Mouse (Mus musculus): ENCODE results near the gene Mfap5. TPM values are rescaled to one million over a fixed set of nuclear protein-coding genes. Genes with fewer than 3 reads are reported as not detected.
"Not testable (repeated sequence)": the region's sequence is repeated elsewhere in the genome, so short reads cannot be mapped to it uniquely, and the experiment has no call there.

The Mfap5 gene
- 0.55 and 2.5 TPM in 2 replicates for polyA plus RNA-seq (2015; fragmentation: Nextera tagmentation; extraction: Ambion mirVana)

DNA sequence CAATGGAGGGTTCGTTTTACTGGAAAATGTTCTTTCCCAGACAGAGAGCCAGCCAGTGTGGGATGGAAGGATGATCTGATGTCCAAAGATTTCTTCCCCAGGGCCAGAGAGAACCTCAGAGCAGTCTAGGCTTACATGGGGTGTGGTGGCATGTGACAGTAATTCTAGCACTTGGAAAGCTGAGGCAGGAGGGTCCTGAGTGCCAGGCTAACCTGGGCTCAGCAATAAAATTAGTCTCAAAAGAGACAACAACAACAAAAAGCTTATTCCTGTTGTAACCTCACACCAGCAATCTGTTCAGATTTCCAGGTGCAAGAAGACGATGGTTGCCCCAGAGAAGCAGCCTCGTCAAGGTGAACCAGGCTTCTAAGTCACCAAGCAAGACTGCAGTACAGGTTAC lies at the start of gene Mfap5:
TSS of gene Mfap5 (plus strand) at position 301 of the 400 bp plus-strand sequence.
- ATAC-seq (no peak), DNase-seq (no peak)
- Histone ChIP-seq H3K27me3 (ENCODE audit: insufficient read depth, low read length) (no peaks in the 10 kb centered on the region), H3K9ac (replicated peaks) (no peak within 1 kb of the TSS), H3K36me3 (replicated peaks; ENCODE audit: insufficient read depth, low read length) (no peaks in the 10 kb centered on the region), H3K9me3 (ENCODE audit: low read length) (no peaks in the 10 kb centered on the region), H3K4me3 (ENCODE audit: low read depth, low read length) (no peak within 1 kb of the TSS), H3K4me1 (ENCODE audit: insufficient read depth) (no peaks in the 10 kb centered on the region), H3K27ac (ENCODE audit: low read depth) (no peak within 1 kb of the TSS), H3K4me2 (ENCODE audit: low read depth, low read length) (no peak within 1 kb of the TSS)
- TF ChIP-seq EP300 (IDR thresholded peaks at IDR 0.05; ENCODE audit: low read depth) (no peak), CTCF (IDR thresholded peaks at IDR 0.05; ENCODE audit: low read depth) (no peak)
- 81% methylated on average over 3 of the region's 3 CpGs for WGBS (ENCODE audit: insufficient replicate concordance)

GRCm38 (mm10) chr6:122458946-122459693 lies 46.5 kb upstream of the Mfap5 start:
- Histone ChIP-seq H3K27me3 (ENCODE audit: insufficient read depth, low read length) (no peaks in the 10 kb centered on the region), H3K4me2 (ENCODE audit: low read depth, low read length) (no peak overlapping the region), H3K9me3 (ENCODE audit: low read length) (no peaks in the 10 kb centered on the region), H3K4me3 (ENCODE audit: low read depth, low read length) (no peak overlapping the region), H3K4me1 (ENCODE audit: insufficient read depth) (no peaks in the 10 kb centered on the region), H3K27ac (ENCODE audit: low read depth) (no peak overlapping the region), H3K9ac (replicated peaks) (no peak overlapping the region), H3K36me3 (replicated peaks; ENCODE audit: insufficient read depth, low read length) (no peaks in the 10 kb centered on the region)
- DNase-seq (no peak), ATAC-seq (peak; percentile 41; the same call in 1 of the 2 replicates)
- TF ChIP-seq EP300 (IDR thresholded peaks at IDR 0.05; ENCODE audit: low read depth) (no peak), CTCF (IDR thresholded peaks at IDR 0.05; ENCODE audit: low read depth) (no peak)
- WGBS (ENCODE audit: insufficient replicate concordance): 75% methylated on average over 8 of the region's 8 CpGs

- no peak for TF ChIP-seq EP300 (IDR thresholded peaks at IDR 0.05; ENCODE audit: low read depth)
- no peak for TF ChIP-seq CTCF (IDR thresholded peaks at IDR 0.05; ENCODE audit: low read depth)
- WGBS (ENCODE audit: insufficient replicate concordance): 77% methylated on average over 3 of the region's 3 CpGs
- Histone ChIP-seq H3K36me3 (replicated peaks; ENCODE audit: insufficient read depth, low read length) (no peaks in the 10 kb centered on the region), H3K4me2 (ENCODE audit: low read depth, low read length) (no peak overlapping the region), H3K27me3 (ENCODE audit: insufficient read depth, low read length) (no peaks in the 10 kb centered on the region), H3K27ac (ENCODE audit: low read depth) (no peak overlapping the region), H3K9me3 (ENCODE audit: low read length) (no peaks in the 10 kb centered on the region), H3K9ac (replicated peaks) (no peak overlapping the region), H3K4me3 (ENCODE audit: low read depth, low read length) (no peak overlapping the region), H3K4me1 (ENCODE audit: insufficient read depth) (no peaks in the 10 kb centered on the region)
- no peak for DNase-seq
- no peak for ATAC-seq
Observed at GRCm38 (mm10) chr6:122466092-122466713, 39.4 kb upstream of the Mfap5 start.

GRCm38 (mm10) chr6:122469030-122469640 lies 36.5 kb upstream of the Mfap5 start:
- H3K27ac ChIP-seq (ENCODE audit: low read depth): no peak overlapping the region
- 83% methylated on average over 15 of the region's 15 CpGs for WGBS (ENCODE audit: insufficient replicate concordance)
- DNase-seq: no peak
- TF ChIP-seq EP300 (IDR thresholded peaks at IDR 0.05; ENCODE audit: low read depth) (no peak), CTCF (IDR thresholded peaks at IDR 0.05; ENCODE audit: low read depth) (no peak)
- H3K4me1 ChIP-seq (ENCODE audit: insufficient read depth): no peaks in the 10 kb centered on the region
- no peak overlapping the region for H3K4me3 ChIP-seq (ENCODE audit: low read depth, low read length)
- H3K9me3 ChIP-seq (ENCODE audit: low read length): no peaks in the 10 kb centered on the region
- no peak overlapping the region for H3K9ac ChIP-seq (replicated peaks)
- no peak overlapping the region for H3K4me2 ChIP-seq (ENCODE audit: low read depth, low read length)
- ATAC-seq: no peak
- H3K27me3 ChIP-seq (ENCODE audit: insufficient read depth, low read length): no peaks in the 10 kb centered on the region
- H3K36me3 ChIP-seq (replicated peaks; ENCODE audit: insufficient read depth, low read length): no peaks in the 10 kb centered on the region

DNA sequence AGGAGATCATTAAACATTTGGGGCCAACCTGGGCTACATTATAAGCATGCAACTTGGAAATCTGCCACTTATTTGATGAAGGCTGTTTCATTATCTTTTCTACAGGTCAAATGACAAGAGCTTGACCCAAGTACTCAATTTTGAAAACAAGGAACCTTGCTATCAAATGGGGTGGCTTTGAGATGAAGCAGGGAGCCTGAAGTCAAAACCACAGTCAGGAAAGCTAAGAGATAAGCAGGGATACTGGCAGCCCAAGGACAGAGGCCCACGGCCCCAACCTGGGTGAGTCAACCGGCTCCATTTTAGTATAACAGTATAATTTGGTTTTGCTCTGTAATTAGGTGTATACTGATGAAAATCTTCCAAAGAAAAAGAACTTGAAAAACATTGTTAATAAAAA lies 35.4 kb upstream of the Mfap5 start:
- H3K27ac ChIP-seq (ENCODE audit: low read depth): no peak overlapping the region
- no peak overlapping the region for H3K4me3 ChIP-seq (ENCODE audit: low read depth, low read length)
- H3K27me3 ChIP-seq (ENCODE audit: insufficient read depth, low read length): no peaks in the 10 kb centered on the region
- no peaks in the 10 kb centered on the region for H3K4me1 ChIP-seq (ENCODE audit: insufficient read depth)
- DNase-seq (no peak), ATAC-seq (no peak)
- WGBS (ENCODE audit: insufficient replicate concordance): 54% methylated on average over 2 of the region's 2 CpGs
- no peak overlapping the region for H3K9ac ChIP-seq (replicated peaks)
- no peaks in the 10 kb centered on the region for H3K9me3 ChIP-seq (ENCODE audit: low read length)
- no peak for TF ChIP-seq EP300 (IDR thresholded peaks at IDR 0.05; ENCODE audit: low read depth)
- no peak for TF ChIP-seq CTCF (IDR thresholded peaks at IDR 0.05; ENCODE audit: low read depth)
- no peaks in the 10 kb centered on the region for H3K36me3 ChIP-seq (replicated peaks; ENCODE audit: insufficient read depth, low read length)
- H3K4me2 ChIP-seq (ENCODE audit: low read depth, low read length): no peak overlapping the region

DNA sequence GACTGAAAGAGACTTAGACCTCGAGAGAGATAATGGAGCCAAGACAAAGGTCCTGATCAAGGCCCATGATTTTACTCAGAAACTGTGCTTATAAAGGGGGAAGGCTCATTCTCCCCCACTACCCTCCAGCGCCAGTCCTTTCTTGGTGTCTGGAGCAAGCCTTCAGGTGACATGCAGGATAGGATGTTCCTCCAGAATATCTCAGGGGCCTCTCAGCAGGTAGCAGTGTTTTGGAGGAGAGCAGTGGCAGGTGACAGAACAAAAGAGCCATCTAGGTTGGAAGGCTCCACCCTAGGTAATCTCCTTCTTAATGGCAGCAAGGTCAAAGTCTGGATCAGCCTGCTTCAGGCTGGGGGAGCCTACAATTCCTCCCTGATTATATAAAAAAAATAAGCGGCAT lies 34.2 kb upstream of the Mfap5 start:
- not testable (repeated sequence) for H3K9ac ChIP-seq (replicated peaks); ATAC-seq; H3K4me3 ChIP-seq (ENCODE audit: low read depth, low read length); DNase-seq; H3K4me1 ChIP-seq (ENCODE audit: insufficient read depth); H3K9me3 ChIP-seq (ENCODE audit: low read length); H3K4me2 ChIP-seq (ENCODE audit: low read depth, low read length); H3K27me3 ChIP-seq (ENCODE audit: insufficient read depth, low read length); H3K36me3 ChIP-seq (replicated peaks; ENCODE audit: insufficient read depth, low read length); H3K27ac ChIP-seq (ENCODE audit: low read depth)
- WGBS (ENCODE audit: insufficient replicate concordance): 72% methylated on average over 3 of the region's 3 CpGs
